Mouse (Mus musculus) left cerebral cortex, adult 9 months (tissue): Measurements from ENCODE around the gene Slc22a2.
A peak's percentile ranks its signal among the peaks of the same experiment; 100 is the strongest.
"Not testable (repeated sequence)": the region's sequence is repeated elsewhere in the genome, so short reads cannot be mapped to it uniquely, and the experiment has no call there.

Experiments
- DNase-seq, 2 experiments: peaks; one replicate each; pipeline ENCODE4 v3.0.0; 2022; ENCODE audit warnings: low spot score in 2 of 2

Gene Slc22a2

GRCm38 (mm10) chr17:12630976-12631730 lies 47.2 kb downstream of the Slc22a2 start:
- DNase-seq: no peak

- no peak for DNase-seq
These were observed 48.1 kb downstream of the Slc22a2 start for GRCm38 (mm10) chr17:12631771-12632600.

- DNase-seq: no peak
These were observed 50.9 kb downstream of the Slc22a2 start for GRCm38 (mm10) chr17:12634814-12635213.

- DNase-seq: no peak
These were observed 55.7 kb downstream of the Slc22a2 start for GRCm38 (mm10) chr17:12639585-12639984.

- DNase-seq: no peak
These were observed 57.2 kb downstream of the Slc22a2 start for GRCm38 (mm10) chr17:12641087-12641486.

- no peak for DNase-seq
These were observed 61.5 kb downstream of the Slc22a2 start for GRCm38 (mm10) chr17:12645461-12645860.

- DNase-seq: peak in 1 of 2 experiments; percentile 20
These were observed 68.7 kb downstream of the Slc22a2 start for GRCm38 (mm10) chr17:12652604-12653003.

- DNase-seq: peak; percentile 16 to 55
These were observed 70.1 kb downstream of the Slc22a2 start for GRCm38 (mm10) chr17:12654061-12654460.

GRCm38 (mm10) chr17:12655826-12656225 lies 71.9 kb downstream of the Slc22a2 start:
- no peak for DNase-seq

GRCm38 (mm10) chr17:12658784-12659183 lies 74.9 kb downstream of the Slc22a2 start:
- no peak for DNase-seq

- DNase-seq: no peak
These were observed 75.3 kb downstream of the Slc22a2 start for GRCm38 (mm10) chr17:12659233-12659632.

- peak in 1 of 2 experiments; percentile 43 for DNase-seq
These were observed 76.8 kb downstream of the Slc22a2 start for GRCm38 (mm10) chr17:12660572-12661260.

- no peak for DNase-seq
These were observed 80.2 kb downstream of the Slc22a2 start for GRCm38 (mm10) chr17:12664156-12664555.

GRCm38 (mm10) chr17:12668478-12669362 lies 84.8 kb downstream of the Slc22a2 start:
- no peak for DNase-seq

- no peak for DNase-seq
These were observed 85.4 kb downstream of the Slc22a2 start for GRCm38 (mm10) chr17:12669363-12669679.

GRCm38 (mm10) chr17:12671029-12671605 lies 87.2 kb downstream of the Slc22a2 start:
- DNase-seq: no peak

- DNase-seq: no peak
These were observed 88.4 kb downstream of the Slc22a2 start for GRCm38 (mm10) chr17:12672285-12672790.

- no peak for DNase-seq
These were observed 89.9 kb downstream of the Slc22a2 start for GRCm38 (mm10) chr17:12673871-12674270.

- not testable (repeated sequence) for DNase-seq
These were observed 91.0 kb downstream of the Slc22a2 start for GRCm38 (mm10) chr17:12674980-12675379.

GRCm38 (mm10) chr17:12675646-12676045 lies 91.7 kb downstream of the Slc22a2 start, which contains the start of gene Slc22a1:
Slc22a1 (minus strand) TSS chr17:12675829.
- no peak for DNase-seq

GRCm38 (mm10) chr17:12677139-12677538 lies 93.2 kb downstream of the Slc22a2 start:
- no peak for DNase-seq
